Mouse (Mus musculus) bone marrow, adult 2 months (tissue): ENCODE measurements around the gene Cacna2d3.

Experiments used
- CTCF ChIP-seq: fragments of 200-500 bp; IDR thresholded peaks from 2 replicates; pipeline ENCODE4 v1.5.1; 2011; ENCODE audit warnings: low read length, control low read depth; ENCODE audit not compliant: control insufficient read depth, insufficient read depth
- POLR2A ChIP-seq: fragments of 200-500 bp; IDR thresholded peaks from 2 replicates; pipeline ENCODE4 v1.6.1; 2011; ENCODE audit warnings: low read depth, mild to moderate bottlenecking, control low read depth, low read length, borderline replicate concordance; ENCODE audit not compliant: control insufficient read depth

DNA sequence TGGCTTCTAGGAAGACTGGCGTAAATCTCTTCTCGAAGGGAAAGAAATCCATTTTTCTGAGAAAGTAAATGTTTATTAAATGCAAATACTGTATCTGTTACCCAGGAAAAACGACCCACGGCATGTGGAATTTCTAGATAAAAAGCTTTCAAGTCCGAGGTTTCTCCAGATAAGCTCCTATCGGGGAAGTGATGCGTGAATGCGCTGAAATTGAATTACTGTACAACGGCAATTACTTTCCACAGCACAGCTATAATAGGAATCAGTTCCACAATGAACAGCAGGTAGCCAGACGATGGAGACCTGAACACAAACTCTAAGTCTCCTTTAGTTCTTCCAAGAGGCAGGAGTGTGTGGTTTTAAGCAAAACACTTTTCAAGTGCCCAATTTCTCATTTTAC, 193.0 kb downstream of the Cacna2d3 start:
- TF ChIP-seq CTCF, result no peak
- no peak for TF ChIP-seq POLR2A
